Mouse (Mus musculus) liver, postnatal 0 days (tissue): ENCODE results near the gene Got2. TPM values are rescaled to one million over a fixed set of nuclear protein-coding genes. Genes with fewer than 3 reads are reported as not detected.

ENCODE experiments used
- ATAC-seq: fragments of 200-750 bp; cut with Nextera tagmentation; 2 replicates; pipeline ENCODE4 v1.8.0; 2017; ENCODE audit warnings: mild to moderate bottlenecking, moderate library complexity
- DNase-seq: peaks from one replicate; pipeline ENCODE4 v3.0.0-alpha.2; 2016
- H3K27ac ChIP-seq: fragments of 300-500 bp; sonication (generic); 2 replicates; pipeline ENCODE4 v1.5.1; 2014; ENCODE audit warnings: antibody characterized with exemption, moderate library complexity, mild to moderate bottlenecking, low read depth
- H3K27me3 ChIP-seq: fragments of 300-500 bp; sonication (generic); 2 replicates; pipeline ENCODE4 v1.6.1; 2014; ENCODE audit warnings: low read length, control low read depth, mixed read lengths; ENCODE audit not compliant: insufficient read depth
- H3K36me3 ChIP-seq: fragments of 300-500 bp; sonication (generic); replicated peaks from 2 replicates; pipeline ENCODE4 v1.6.1; 2014; ENCODE audit warnings: mild to moderate bottlenecking, control low read depth, low read length, moderate library complexity, mixed read lengths; ENCODE audit not compliant: insufficient read depth
- H3K4me1 ChIP-seq: fragments of 300-500 bp; sonication (generic); 2 replicates; pipeline ENCODE4 v1.6.1; 2014; ENCODE audit warnings: antibody characterized with exemption, mild to moderate bottlenecking, control low read depth; ENCODE audit not compliant: insufficient read depth
- H3K4me2 ChIP-seq: fragments of 300-500 bp; sonication (generic); 2 replicates; pipeline ENCODE4 v1.6.1; 2014; ENCODE audit warnings: low read depth, mild to moderate bottlenecking, low read length, moderate library complexity, mixed read lengths
- H3K4me3 ChIP-seq: fragments of 300-500 bp; sonication (generic); 2 replicates; pipeline ENCODE4 v1.5.1; 2014; ENCODE audit warnings: low read depth, low read length
- H3K9ac ChIP-seq: fragments of 300-500 bp; sonication (generic); replicated peaks from 2 replicates; pipeline ENCODE4 v1.6.1; 2014; ENCODE audit warnings: mild to moderate bottlenecking, moderate library complexity
- H3K9me3 ChIP-seq: fragments of 300-500 bp; sonication (generic); 2 replicates; pipeline ENCODE4 v1.6.1; 2016; ENCODE audit warnings: mild to moderate bottlenecking, control low read depth, low read length, mixed read lengths
- CTCF ChIP-seq: sonication (generic); IDR thresholded peaks from 2 replicates; pipeline ENCODE4 v1.5.1; 2016; ENCODE audit warnings: antibody characterized with exemption, low read depth
- EP300 ChIP-seq: IDR thresholded peaks from 2 replicates; pipeline ENCODE4 v1.6.1; 2016; ENCODE audit warnings: antibody characterized with exemption, low read depth, mild to moderate bottlenecking
- WGBS: fragments of 180-500 bp; shearing (Covaris S2); extraction: QIAGEN DNeasy Blood & Tissue Kit; methylation state at CpG from one replicate; pipeline ENCODE4 v1.1.7; 2014; ENCODE audit not compliant: insufficient replicate concordance; 5-methylcytosine and 5-hydroxymethylcytosine counted together
- polyA plus RNA-seq: library from polyadenylated mRNA; unstranded; fragments of >200 nt; fragmentation: Nextera tagmentation; extraction: Ambion mirVana; gene quantifications from 2 replicates; pipeline ENCODE4 v1.2.1, GENCODE M21; 2015

The Got2 gene
- polyA plus RNA-seq, 1 experiment from 2014 or later = 308 TPM

DNA sequence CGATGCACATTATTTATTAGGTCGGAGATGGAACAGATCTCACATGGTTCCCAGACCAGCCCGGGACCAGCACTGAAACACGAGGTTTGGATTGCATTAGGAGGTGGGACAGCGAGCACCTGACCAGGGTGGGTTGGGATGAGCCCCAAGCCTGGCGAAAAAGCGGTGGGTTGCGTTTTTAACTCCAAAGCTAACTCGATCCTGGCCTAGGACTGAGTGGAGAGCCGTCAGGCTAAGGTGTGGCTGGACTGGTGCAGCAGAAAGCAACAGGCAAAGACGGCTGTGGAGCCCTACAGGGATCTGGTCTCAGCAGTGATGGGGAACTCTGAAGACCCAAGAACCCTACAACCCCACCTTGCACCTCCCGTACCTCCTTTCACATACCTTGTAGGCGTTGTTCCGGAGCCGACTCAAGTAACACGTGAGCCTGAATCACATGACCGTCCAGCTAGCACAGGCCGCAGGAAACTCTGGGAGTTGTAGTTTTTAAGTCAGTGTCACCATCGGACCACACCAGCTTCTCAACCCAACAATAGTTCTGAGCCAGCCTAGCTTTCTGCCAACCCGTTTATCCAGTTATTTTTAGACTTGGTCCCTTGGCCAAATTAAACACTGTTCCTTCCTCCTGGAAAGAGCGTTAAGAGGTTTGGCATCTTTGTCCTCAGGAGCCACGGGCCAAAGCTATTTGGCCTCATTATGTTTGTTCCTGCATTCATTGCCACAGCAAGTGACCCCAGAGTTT is 35.1 kb downstream of the Got2 start, which contains the start of gene Slc38a7:
Gene Slc38a7, minus strand, starts transcription at position 438 of the 742 bp plus-strand sequence.
- Histone ChIP-seq H3K27me3 (no peaks in the 10 kb centered on the region), H3K9ac (peak within 1 kb of the TSS; percentile 80), H3K4me1 (peaks cover 11% of the 10 kb centered on the region), H3K4me3 (peak within 1 kb of the TSS; percentile 73), H3K27ac (peak within 1 kb of the TSS; percentile 42), H3K9me3 (no peaks in the 10 kb centered on the region), H3K4me2 (peak within 1 kb of the TSS; percentile 84), H3K36me3 (no peaks in the 10 kb centered on the region)
- 11% methylated on average over 22 of the region's 22 CpGs for WGBS
- DNase-seq (peak; percentile 68), ATAC-seq (peak; percentile 93)
- TF ChIP-seq EP300 = no peak
- no peak for TF ChIP-seq CTCF

DNA sequence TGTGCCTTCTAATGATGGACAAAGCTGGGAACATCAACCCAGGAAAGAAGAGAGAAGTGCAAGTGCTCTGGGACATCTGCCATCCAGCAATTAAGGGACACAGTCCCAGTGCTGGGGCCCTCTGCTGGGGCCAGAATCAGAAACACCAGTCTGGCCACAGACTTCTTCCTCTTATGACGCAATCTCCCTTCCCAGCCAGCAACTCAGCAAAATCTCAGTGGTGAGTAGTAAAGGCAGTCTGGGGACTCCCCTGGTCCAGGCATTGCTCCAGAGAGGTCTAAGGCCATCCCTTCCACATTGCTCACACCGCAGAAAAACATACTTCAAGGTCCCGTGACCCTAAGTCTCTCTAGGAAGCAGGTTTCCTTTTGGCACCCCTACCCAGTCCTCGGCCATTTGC is 36.1 kb downstream of the Got2 start:
- Histone ChIP-seq H3K4me1 (peaks cover 11% of the 10 kb centered on the region), H3K4me2 (peak overlapping the region; percentile 84), H3K4me3 (peak overlapping the region; percentile 73), H3K36me3 (no peaks in the 10 kb centered on the region), H3K27ac (peak overlapping the region; percentile 42), H3K9ac (peak overlapping the region; percentile 80; the same call in 1 of the 2 replicates), H3K9me3 (no peaks in the 10 kb centered on the region), H3K27me3 (no peaks in the 10 kb centered on the region)
- 26% methylated on average over 4 of the region's 4 CpGs for WGBS
- ATAC-seq (peak; percentile 66), DNase-seq (peak; percentile 54)
- TF ChIP-seq CTCF (peak; percentile 41), EP300 (peak; percentile 55; the same call in 1 of the 2 replicates)

- DNase-seq = no peak
- no peak overlapping the region for H3K27ac ChIP-seq
- peaks cover 11% of the 10 kb centered on the region for H3K4me1 ChIP-seq
- H3K4me3 ChIP-seq = no peak overlapping the region
- H3K4me2 ChIP-seq = no peak overlapping the region
- H3K36me3 ChIP-seq = peaks cover 8% of the 10 kb centered on the region; the same call in 1 of the 2 replicates
- no peaks in the 10 kb centered on the region for H3K9me3 ChIP-seq
- 91% methylated on average over 2 of the region's 2 CpGs for WGBS
- ATAC-seq = no peak
- TF ChIP-seq EP300 = no peak
- no peak overlapping the region for H3K9ac ChIP-seq
- H3K27me3 ChIP-seq = no peaks in the 10 kb centered on the region
These were observed 38.0 kb downstream of the Got2 start for GRCm38 (mm10) chr8:95850326-95850725.

DNA sequence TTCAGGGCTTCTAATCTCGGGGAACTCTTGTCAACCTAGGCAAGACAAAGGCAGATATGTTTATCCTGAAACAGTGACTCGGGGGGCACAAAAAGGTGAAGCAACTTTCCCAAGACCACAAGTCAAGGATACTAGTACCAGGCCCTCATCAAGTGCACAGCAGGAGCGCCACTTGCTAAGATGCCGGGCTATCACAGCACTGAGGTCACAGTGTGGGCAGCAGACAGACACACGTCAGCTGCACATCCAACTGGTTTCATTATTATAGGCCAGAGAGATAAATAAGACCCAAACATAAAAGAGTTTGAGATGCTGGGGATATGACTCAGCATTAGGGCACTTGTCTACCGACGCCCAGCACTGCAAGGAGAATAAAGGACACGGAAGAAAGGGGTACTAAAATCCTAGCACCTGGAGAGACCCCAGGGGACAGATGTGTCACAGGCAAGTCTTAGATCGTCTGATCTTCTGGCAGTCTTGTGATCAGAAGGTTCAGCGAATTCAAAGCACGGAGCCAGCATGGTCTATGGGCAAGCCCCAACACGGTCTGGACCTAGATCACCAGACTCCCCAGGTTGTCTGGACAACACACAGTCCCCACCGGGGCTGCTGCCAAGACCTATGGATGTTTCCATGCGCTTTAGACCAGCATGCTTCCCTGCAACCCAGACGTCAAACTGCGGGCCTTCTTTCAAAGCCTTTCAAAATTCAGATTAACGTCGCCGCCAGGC is 39.4 kb downstream of the Got2 start:
- peaks cover 11% of the 10 kb centered on the region for H3K4me1 ChIP-seq
- ATAC-seq = no peak
- 83% methylated on average over 19 of the region's 19 CpGs for WGBS
- H3K4me3 ChIP-seq = no peak overlapping the region
- no peaks in the 10 kb centered on the region for H3K9me3 ChIP-seq
- no peaks in the 10 kb centered on the region for H3K27me3 ChIP-seq
- TF ChIP-seq CTCF (no peak), EP300 (no peak)
- no peak for DNase-seq
- peaks cover 8% of the 10 kb centered on the region; the same call in 1 of the 2 replicates for H3K36me3 ChIP-seq
- no peak overlapping the region for H3K9ac ChIP-seq
- no peak overlapping the region for H3K27ac ChIP-seq
- H3K4me2 ChIP-seq = no peak overlapping the region

- 65% methylated on average over 24 of the region's 24 CpGs for WGBS
- no peak overlapping the region for H3K27ac ChIP-seq
- H3K27me3 ChIP-seq = no peaks in the 10 kb centered on the region
- no peak overlapping the region for H3K4me2 ChIP-seq
- H3K9ac ChIP-seq = no peak overlapping the region
- DNase-seq = no peak
- H3K36me3 ChIP-seq = peaks cover 16% of the 10 kb centered on the region; the same call in 1 of the 2 replicates
- H3K4me3 ChIP-seq = no peak overlapping the region
- peaks cover 7% of the 10 kb centered on the region for H3K4me1 ChIP-seq
- H3K9me3 ChIP-seq = no peaks in the 10 kb centered on the region
- ATAC-seq = peak; percentile 26; the same call in 1 of the 2 replicates
- no peak for TF ChIP-seq CTCF
- TF ChIP-seq EP300 = peak; percentile 56; the same call in 1 of the 2 replicates
These were observed 40.2 kb downstream of the Got2 start for GRCm38 (mm10) chr8:95848061-95848551.

DNA sequence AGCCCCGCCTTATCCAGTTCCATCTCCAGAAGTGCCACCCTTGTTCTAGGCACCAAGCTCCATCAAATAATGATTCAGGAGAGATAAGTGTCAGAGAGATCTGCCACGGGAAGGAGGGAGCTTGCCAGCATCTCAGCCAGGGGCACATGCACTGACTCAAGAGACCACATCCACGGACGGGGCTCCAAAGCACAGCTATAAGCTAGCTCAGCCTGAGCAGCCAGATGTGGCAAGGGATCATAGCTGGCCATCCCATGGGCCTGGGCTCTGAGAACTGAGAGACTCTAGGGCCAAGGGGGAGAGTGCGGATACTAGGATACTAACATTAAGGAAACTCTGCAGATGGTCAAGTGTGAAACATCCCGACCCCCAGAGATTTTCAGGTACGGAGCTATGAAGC is 43.3 kb downstream of the Got2 start:
- Histone ChIP-seq H3K27ac (no peak overlapping the region), H3K27me3 (no peaks in the 10 kb centered on the region), H3K9ac (no peak overlapping the region), H3K36me3 (peaks cover 23% of the 10 kb centered on the region; the same call in 1 of the 2 replicates), H3K4me2 (no peak overlapping the region), H3K9me3 (no peaks in the 10 kb centered on the region), H3K4me3 (no peak overlapping the region), H3K4me1 (no peaks in the 10 kb centered on the region)
- no peak for DNase-seq
- no peak for ATAC-seq
- TF ChIP-seq CTCF = no peak
- TF ChIP-seq EP300 = no peak
- 83% methylated on average over 7 of the region's 7 CpGs for WGBS
